Mouse (Mus musculus) megakaryocyte progenitor cell, adult 5-6 weeks (primary cell): ENCODE data around the gene Rad51ap2. TPM values are rescaled to one million over a fixed set of nuclear protein-coding genes. Genes with fewer than 3 reads are reported as not detected.

Experiments
- ATAC-seq: replicated peaks from 2 replicates; pipeline ENCODE4 v1.8.0; 2016; ENCODE audit warnings: mild to moderate bottlenecking, moderate TSS enrichment, inconsistent platforms; ENCODE audit not compliant: poor library complexity
- total RNA-seq, 2 experiments: library from RNA; stranded (forward) in 1 of 2; stranded (reverse) in 1 of 2; fragments of 157-497, 149-512 nt in 1 of 2; fragments of 200-1000 nt in 1 of 2; gene quantifications; 2 replicates each; pipeline versions ENCODE4 v1.2.3 to v1.2.4; 2015 to 2017

Gene Rad51ap2
- total RNA-seq (2015) (not detected in 2 replicates), total RNA-seq (2017) (not detected in 2 replicates)

- ATAC-seq, result peak; percentile 100
Measured at GRCm38 (mm10) chr12:11455549-11456194, at the start of gene Rad51ap2. Gene Rad51ap2, plus strand, starts transcription at chr12:11456079.

DNA sequence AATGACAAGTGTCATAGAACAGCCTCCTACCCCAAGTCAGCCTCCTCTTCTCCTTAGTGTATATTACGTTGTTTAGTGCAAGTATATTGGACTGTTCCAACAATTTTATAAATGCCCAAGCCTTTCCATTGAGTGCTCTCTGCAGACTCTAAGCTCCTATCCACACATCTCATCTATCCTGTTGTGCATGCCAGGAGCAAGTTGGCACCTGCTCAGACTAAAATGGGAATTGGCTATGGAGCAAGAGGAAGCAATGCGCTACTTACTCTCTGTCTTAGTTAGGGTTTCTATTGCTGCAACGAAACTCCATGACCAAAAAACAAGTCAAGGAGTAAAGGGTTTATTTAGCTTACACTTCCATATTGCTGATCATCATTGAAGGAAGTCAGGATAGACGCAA, 48.2 kb upstream of the Rad51ap2 start:
- no peak for ATAC-seq

DNA sequence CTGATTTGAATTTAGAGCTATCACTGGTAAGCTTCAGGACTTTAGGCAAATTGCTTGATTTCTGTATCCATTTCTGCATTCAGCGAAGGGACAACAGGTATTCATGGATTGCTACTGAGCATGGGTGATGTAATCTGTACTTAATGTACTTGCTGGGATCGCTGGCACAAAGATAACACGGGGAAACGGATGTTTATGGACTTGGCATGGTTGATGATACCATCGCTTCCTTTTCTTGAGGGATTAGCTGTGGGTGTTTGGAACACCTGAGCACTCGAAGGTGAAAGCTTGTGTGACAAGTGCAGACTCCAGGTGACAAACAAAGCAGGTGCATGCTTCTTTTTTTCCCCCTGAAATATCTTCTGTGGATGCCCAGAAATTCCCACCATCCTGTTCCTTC, 37.8 kb upstream of the Rad51ap2 start:
- no peak for ATAC-seq

GRCm38 (mm10) chr12:11427396-11427795, 28.5 kb upstream of the Rad51ap2 start:
- no peak for ATAC-seq

DNA sequence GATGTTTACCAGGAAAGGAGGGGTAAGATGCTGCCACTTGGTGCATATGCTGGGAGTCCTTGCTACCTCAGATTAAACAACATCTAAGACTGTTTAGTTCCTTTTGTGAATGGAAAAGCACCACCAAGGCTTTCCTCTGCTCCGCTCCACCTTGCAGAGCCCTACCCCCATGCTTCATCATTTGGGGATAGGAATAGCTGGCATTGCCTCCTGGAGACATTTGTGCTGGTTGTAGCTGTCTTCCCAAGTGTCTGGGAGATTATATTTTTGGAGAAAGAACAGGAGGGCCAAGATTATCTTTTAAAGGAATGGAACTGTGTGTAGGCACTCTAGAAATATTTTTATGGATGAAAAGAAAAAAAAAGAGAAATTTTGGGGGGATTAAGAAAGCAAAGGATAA, 22.8 kb upstream of the Rad51ap2 start:
- ATAC-seq, result no peak

- ATAC-seq, result no peak
Measured at GRCm38 (mm10) chr12:11433716-11434115, 22.2 kb upstream of the Rad51ap2 start.

DNA sequence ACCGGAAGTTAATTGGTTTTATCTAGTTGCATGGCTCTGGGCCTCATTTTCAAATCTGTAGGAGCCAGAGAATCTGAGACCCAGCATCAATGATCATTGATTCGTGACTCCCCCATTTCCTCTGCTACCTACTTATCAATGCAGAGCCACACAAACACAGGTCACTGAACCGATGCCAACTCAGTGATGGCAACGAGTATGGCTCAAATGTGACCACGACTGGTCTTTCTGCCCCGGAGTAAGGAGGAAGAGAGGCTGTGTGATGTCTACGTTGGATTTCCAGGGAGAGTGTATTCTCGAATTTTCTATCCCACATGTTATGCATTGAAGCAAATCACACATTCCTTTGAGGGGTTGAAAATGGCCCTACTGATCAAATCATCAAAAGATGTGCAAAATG, 21.4 kb upstream of the Rad51ap2 start:
- ATAC-seq, result no peak

DNA sequence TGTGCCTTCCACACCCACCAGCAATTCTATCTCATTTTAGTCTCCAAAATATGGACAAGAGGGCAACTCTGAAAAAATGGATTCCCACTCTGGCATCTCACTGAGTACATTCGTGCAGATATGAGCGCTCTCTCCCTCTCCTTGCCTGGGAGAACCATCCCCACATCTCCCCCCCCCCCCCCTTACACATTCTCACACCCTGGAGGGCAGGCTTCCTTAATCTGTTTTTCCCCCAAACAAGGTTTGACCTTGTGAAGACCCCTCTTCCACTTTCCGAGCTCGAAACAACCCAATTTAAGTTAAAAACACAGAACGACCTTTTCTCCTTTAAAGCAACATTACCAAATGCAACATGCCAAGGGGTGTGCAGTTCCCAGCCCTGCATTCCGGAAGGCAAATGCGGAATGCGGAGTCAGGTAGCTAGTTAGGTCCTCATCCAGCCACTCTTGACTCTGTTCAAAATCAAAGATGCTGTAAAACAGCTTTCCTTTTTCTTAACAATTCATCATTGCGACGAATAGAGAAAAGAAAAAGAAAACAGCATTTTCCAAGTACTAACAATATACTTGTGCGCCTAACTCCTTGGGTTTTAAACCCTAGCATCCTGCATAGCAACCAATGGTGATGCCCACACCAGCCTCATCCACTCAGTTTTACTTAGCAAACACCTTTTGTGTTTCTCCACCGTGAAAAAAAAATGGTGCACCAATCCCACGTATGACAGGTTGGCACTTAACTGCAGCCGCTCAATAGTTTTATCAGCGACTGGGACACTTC, 20.4 kb upstream of the Rad51ap2 start:
- no peak for ATAC-seq

- no peak for ATAC-seq
Measured at GRCm38 (mm10) chr12:11436023-11436350, 19.9 kb upstream of the Rad51ap2 start.

DNA sequence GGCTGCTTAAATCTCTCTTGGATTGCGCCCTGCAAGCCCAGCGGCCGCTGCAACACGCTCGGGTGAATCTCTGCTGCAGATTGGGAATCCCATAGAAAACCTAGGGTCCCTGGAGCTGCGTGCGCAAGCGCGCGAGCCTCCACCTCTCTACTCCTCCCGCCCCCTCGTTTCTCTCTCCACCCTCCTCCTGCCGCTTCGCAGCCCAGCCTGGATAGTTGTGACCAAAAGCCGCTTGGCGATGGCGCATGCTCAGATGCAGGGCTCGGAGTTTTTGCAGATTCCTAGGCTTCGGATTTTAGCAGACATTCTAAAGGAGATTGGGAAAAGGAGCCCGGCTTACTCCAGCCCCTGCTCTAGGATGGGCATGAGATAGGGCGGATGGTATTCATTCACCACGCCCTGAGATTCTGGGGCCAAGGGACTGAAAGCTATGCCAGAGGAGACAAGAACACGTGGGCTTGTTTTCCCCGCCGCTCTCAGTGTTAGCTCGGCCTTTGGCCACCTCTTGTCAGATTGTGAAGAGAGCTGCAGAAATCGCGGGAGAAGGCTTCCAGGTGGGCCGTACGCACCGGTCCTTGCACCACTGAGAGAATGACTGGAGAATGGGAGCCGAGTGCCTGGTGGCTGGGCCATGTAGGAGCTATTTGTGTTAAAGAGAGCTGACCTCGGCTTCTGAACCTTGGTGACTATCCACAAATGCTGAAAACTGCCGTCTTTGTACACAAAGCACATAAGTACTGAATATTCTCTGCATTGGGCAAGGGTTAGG, 19.2 kb upstream of the Rad51ap2 start, which contains the start of gene Vsnl1:
Gene Vsnl1 (minus strand): TSS at position 117 of the 769 bp plus-strand sequence.
- ATAC-seq, result no peak

- peak; percentile 72 for ATAC-seq
Measured at GRCm38 (mm10) chr12:11437266-11437906, 18.5 kb upstream of the Rad51ap2 start.

GRCm38 (mm10) chr12:11437907-11438447, 17.9 kb upstream of the Rad51ap2 start:
- no peak for ATAC-seq

- no peak for ATAC-seq
Measured at GRCm38 (mm10) chr12:11454146-11454545, 1.7 kb upstream of the Rad51ap2 start.

DNA sequence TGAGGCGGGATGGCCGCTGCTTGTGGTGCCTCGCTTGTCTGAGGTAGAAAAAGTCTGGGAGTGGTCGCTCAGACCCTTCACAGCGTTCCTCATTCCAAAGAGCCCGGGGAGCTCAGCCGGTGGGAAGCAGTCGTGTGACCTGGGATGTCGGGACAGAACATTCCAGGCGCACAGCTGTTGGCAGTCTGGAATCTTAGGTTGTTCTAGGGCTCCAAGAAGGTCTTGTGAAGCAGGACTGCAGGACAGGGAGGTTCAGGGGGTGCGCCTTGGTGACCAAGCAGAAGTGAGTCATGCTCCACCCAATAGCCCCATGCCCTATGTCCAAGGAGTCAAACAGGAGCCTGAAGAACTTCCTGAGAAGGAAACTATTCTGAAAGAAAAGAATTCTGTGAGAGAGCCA, 334 bp downstream of the Rad51ap2 start:
- peak; percentile 18; the same call in 1 of the 2 replicates for ATAC-seq

- no peak for ATAC-seq
Measured at GRCm38 (mm10) chr12:11456632-11457031, 753 bp downstream of the Rad51ap2 start.

Other genes with a start within 250 kb of the Rad51ap2 start
- gene Msgn1, start 247.1 kb upstream of the Rad51ap2 start, total RNA-seq (2015), result not detected in 2 replicates
- 0.71 TPM in 1 of 2 replicates, not detected in the other for gene Msgn1, start 247.1 kb upstream of the Rad51ap2 start, total RNA-seq (2017)
- 21.6 and 25.4 TPM in 2 replicates for gene Gen1, start 190.3 kb upstream of the Rad51ap2 start, total RNA-seq (2015)
- gene Gen1, start 190.3 kb upstream of the Rad51ap2 start, total RNA-seq (2017), result 17.1 and 28.3 TPM in 2 replicates
- 91.1 and 103 TPM in 2 replicates for gene Smc6, start 190.2 kb upstream of the Rad51ap2 start, total RNA-seq (2015)
- 90.7 and 119 TPM in 2 replicates for gene Smc6, start 190.2 kb upstream of the Rad51ap2 start, total RNA-seq (2017)
- gene Vsnl1, start 19.5 kb upstream of the Rad51ap2 start, total RNA-seq (2015), result not detected in 2 replicates
- gene Vsnl1, start 19.5 kb upstream of the Rad51ap2 start, total RNA-seq (2017), result not detected in 2 replicates